Mouse (Mus musculus) 3T3-L1 (cell line): Measurements from ENCODE around the gene Tyw3.
A peak's percentile ranks its signal among the peaks of the same experiment; 100 is the strongest.

Experiments
- DNase-seq: peaks from one replicate; pipeline ENCODE4 v3.0.0-alpha.2; 2015; ENCODE audit warnings: low read depth, low spot score

Tyw3 gene

GRCm38 (mm10) chr3:154565437-154565836, 31.5 kb downstream of the Tyw3 start:
- DNase-seq, result no peak

GRCm38 (mm10) chr3:154562192-154562591, 34.7 kb downstream of the Tyw3 start:
- no peak for DNase-seq

DNA sequence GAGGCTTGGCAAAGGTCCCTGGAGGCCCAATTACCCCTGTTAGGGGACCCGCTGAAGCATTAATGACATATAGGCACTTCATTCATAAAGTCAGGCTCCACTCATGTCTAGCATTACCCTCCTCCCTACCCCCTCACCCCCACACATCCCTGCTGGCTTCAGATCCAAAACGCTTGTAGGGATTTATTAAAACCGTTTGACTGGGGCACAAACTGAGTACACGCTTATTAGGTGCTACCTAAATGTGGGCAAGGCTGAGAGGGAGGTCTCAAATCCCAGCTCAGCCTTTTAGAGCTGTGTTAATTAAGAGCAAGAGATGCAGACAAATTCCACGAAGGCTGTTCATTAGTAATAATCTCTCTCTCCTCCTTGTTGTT, 45.9 kb downstream of the Tyw3 start:
- DNase-seq, result no peak

GRCm38 (mm10) chr3:154550326-154551034, 46.4 kb downstream of the Tyw3 start:
- no peak for DNase-seq

GRCm38 (mm10) chr3:154548868-154549301, 48.0 kb downstream of the Tyw3 start:
- no peak for DNase-seq

DNA sequence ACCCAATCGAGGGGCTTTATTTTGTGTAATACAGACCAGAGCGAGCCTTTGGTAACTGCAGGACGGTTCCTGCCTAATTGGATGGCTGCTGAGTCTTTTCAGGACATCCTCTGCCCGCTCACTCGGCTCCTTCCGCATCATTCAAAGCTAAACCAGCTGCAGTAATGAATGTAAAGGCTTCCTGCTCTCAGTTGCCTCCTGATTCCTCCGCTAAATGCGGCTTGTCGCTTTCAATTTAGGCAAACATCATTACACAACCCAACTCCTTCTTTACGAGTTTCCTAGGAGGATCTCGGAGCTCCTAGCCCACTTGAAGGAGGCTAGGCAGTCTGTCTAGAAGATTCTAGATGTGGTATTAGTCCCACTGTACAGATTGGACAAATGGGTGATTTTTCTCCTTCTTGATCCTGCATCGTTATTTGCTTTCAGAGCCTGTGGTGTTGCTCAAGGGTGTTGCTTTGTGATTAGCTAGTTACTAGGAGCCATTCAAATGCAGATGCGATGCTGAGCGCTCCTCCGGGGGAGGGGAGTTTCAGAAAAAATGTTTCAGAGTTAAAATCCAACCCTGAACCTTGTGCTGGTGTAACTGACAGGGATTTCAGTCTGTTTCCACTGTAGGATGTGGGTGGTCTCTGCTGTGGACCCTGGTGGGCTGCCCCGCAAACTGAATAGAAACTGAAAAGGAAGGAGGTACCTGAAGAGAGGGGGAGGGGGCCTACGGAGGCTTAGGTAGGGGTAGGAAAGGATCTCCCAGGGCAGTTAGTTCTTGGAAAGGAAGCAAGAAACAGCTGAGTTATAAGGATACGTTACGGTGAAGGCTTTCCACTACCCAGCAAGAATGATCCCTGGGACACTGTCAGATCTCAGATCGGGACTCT, 49.1 kb downstream of the Tyw3 start:
- DNase-seq, result no peak

DNA sequence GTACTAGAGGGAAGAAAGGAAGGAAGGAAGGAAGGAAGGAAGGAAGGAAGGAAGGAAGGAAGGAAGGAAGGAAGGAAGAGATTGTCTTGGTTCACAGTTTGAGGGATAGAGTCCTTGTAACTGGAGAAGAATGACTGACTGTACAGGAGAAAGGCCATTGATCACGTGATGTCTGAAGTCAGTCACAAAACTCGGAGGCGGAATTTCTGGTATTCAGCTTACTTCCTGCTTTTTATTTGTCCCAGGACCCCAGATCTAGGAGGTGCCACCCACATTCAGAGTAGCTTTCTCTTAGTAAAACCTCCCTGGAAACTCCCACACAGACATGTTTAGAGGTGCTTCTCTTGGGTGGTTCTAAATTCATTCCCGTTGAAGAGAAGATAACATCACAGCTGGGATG, 50.7 kb downstream of the Tyw3 start:
- no peak for DNase-seq

DNA sequence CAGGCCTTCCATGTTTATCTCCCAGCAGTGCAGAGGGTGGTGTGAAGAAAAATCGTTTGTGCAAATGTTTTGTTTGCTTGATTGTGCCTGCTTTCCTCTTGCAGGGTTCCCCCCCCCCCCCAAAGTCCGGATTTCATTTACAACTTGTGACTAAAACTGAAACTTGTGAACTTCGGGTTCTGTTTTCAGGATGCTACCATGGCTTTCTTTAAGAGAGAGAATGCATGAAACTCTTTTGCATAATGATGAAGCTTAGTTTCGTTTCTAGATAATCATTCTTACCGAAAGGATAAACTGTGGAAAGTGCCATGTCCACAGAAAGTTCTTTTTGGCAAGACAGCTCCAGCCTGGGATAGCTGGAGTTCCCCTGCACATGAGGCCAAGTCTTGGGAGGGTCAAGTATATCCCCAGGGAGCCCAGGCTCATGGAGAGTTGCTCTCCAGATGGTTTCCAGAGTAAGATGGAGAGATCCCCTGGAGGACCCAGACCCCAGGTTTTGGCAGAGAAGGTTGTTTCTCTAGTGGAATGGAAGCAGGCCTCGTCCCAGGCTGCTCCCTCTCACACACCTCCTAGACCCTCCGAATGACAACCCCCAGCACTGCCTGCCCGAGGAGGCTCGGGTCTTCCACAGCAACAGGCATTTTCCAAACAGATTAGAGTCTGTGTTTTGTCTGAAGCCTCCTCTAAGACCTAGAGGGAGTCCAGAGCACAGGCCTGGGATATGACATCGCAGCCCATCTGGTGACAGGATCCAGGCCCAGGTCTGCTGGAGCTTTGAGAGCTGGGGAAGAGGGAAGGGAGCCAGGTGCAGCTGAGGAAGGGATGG, 56.6 kb downstream of the Tyw3 start:
- peak; percentile 25 for DNase-seq

DNA sequence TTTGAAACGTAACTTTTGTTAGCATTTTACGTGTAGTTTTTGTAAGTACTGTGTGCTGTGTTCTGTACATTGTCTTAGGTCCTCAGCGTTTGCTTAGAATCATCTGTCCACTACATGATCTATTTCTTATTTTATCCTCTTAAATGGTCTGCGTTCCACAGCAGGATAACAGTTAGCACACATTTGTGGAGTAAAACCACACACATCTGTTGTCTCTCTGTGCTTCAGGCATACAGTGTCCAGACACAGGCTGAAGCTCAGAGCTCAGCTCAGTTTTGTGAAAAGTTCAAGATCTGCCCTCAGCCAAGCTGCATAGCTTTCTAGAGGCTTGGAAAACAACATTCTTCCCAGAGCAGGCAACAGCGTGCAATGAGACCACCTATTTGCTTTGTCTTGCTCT, 60.8 kb downstream of the Tyw3 start:
- DNase-seq, result no peak

DNA sequence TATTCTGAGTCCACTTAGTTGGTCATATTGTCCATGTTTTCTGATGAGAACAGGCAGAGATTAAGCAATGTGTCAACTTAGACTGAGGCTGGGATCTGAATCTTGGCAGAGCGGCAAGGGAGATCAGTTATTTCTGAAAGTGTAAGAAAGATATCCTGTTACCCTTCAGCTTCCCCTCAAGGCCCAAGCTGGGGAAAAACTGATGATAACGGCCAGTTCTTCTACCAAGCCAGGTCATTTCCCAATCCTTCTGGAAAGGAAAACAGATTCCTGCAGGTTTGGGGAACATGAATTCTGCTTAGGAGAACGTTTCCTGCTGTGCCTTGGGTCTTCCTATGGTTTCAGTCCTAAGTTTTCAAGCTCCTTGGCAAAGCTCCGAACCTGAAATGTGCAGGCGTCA, 63.7 kb downstream of the Tyw3 start:
- DNase-seq, result no peak

GRCm38 (mm10) chr3:154528973-154529372, 67.9 kb downstream of the Tyw3 start:
- no peak for DNase-seq

- DNase-seq, result no peak
Observed at GRCm38 (mm10) chr3:154526610-154527009, 70.3 kb downstream of the Tyw3 start.
